Mouse (Mus musculus) C2C12 (cell line): Measurements from ENCODE around the gene Gm4707. TPM values are rescaled to one million over a fixed set of nuclear protein-coding genes. Genes with fewer than 3 reads are reported as not detected.
"Not testable (repeated sequence)": the region's sequence is repeated elsewhere in the genome, so short reads cannot be mapped to it uniquely, and the experiment has no call there.

ENCODE experiments used
- H3K27me3 ChIP-seq: one replicate; pipeline ENCODE4 v1.6.1; 2011; ENCODE audit not compliant: control insufficient read depth, insufficient read depth, insufficient read length
- H3K36me3 ChIP-seq: one replicate; pipeline ENCODE4 v1.6.1; 2011; ENCODE audit not compliant: control insufficient read depth, insufficient read depth
- H3K4me3 ChIP-seq: one replicate; pipeline ENCODE4 v1.5.1; 2011; ENCODE audit warnings: mild to moderate bottlenecking, control low read depth; ENCODE audit not compliant: poor library complexity, insufficient read depth, severe bottlenecking
- H3K79me2 ChIP-seq: one replicate; pipeline ENCODE4 v1.6.1; 2011; ENCODE audit not compliant: control insufficient read depth, insufficient read depth
- H3K79me3 ChIP-seq: one replicate; pipeline ENCODE4 v1.6.1; 2011; ENCODE audit warnings: low read depth, control low read depth
- H3ac ChIP-seq: one replicate; pipeline ENCODE3; 2011; ENCODE audit warnings: low read depth; ENCODE audit not compliant: control insufficient read depth, insufficient read length
- CEBPB ChIP-seq: IDR thresholded peaks from one replicate; pipeline ENCODE4 v1.6.1; 2011; ENCODE audit warnings: low read depth, mild to moderate bottlenecking, control low read depth, moderate library complexity
- CTCF ChIP-seq: IDR thresholded peaks from one replicate; pipeline ENCODE4 v1.5.1; 2011; ENCODE audit not compliant: control insufficient read depth, insufficient read depth, insufficient read length
- FOSL1 ChIP-seq: IDR thresholded peaks from one replicate; pipeline ENCODE4 v1.8.0; 2011; ENCODE audit warnings: mild to moderate bottlenecking, low read length; ENCODE audit not compliant: poor library complexity, insufficient read depth, severe bottlenecking
- MAX ChIP-seq: IDR thresholded peaks from one replicate; pipeline ENCODE4 v1.6.1; 2011; ENCODE audit warnings: mild to moderate bottlenecking, control low read depth
- MYOD1 ChIP-seq: IDR thresholded peaks from one replicate; pipeline ENCODE4 v1.6.1; 2011; ENCODE audit warnings: low read depth; ENCODE audit not compliant: control insufficient read depth, insufficient read length
- MYOG ChIP-seq: IDR thresholded peaks from one replicate; pipeline ENCODE4 v1.6.1; 2011; ENCODE audit not compliant: control insufficient read depth, insufficient read length; ENCODE audit errors: extremely low read depth
- USF1 ChIP-seq: IDR thresholded peaks from one replicate; pipeline ENCODE4 v1.6.1; 2011; ENCODE audit warnings: low read depth, mild to moderate bottlenecking, control low read depth, moderate library complexity
- polyA plus RNA-seq: library from polyadenylated mRNA; unstranded; fragments of >200 nt; fragmentation: generic; extraction: Trizol; gene quantifications from one replicate; pipeline ENCODE4 v1.2.1, GENCODE M21; 2012; ENCODE audit warnings: missing spikeins

Gene Gm4707
- polyA plus RNA-seq, 1 experiment, result 0.20 TPM

- no peak overlapping the region for H3ac ChIP-seq
- no peak overlapping the region for H3K4me3 ChIP-seq
- no peak for TF ChIP-seq CEBPB
- TF ChIP-seq CTCF, result no peak
- TF ChIP-seq FOSL1, result no peak
- no peak for TF ChIP-seq USF1
- TF ChIP-seq MYOD1, result no peak
- TF ChIP-seq MYOG, result no peak
- no peak for TF ChIP-seq MAX
- H3K27me3 ChIP-seq, result no peaks in the 10 kb centered on the region
- peaks cover 40% of the 10 kb centered on the region for H3K79me2 ChIP-seq
- H3K79me3 ChIP-seq, result peaks cover 11% of the 10 kb centered on the region
- peaks cover 71% of the 10 kb centered on the region for H3K36me3 ChIP-seq
Observed at GRCm38 (mm10) chr17:71443273-71443672, 16.4 kb downstream of the Gm4707 start.

- peaks cover 64% of the 10 kb centered on the region for H3K36me3 ChIP-seq
- not testable (repeated sequence) for H3ac ChIP-seq, H3K79me2 ChIP-seq
Observed at GRCm38 (mm10) chr17:71422502-71422901, 37.2 kb downstream of the Gm4707 start.

GRCm38 (mm10) chr17:71419448-71419847 is 40.3 kb downstream of the Gm4707 start:
- H3K79me2 ChIP-seq, H3K4me3 ChIP-seq, H3K27me3 ChIP-seq, H3ac ChIP-seq, H3K79me3 ChIP-seq: not testable (repeated sequence)
- H3K36me3 ChIP-seq, result peaks cover 65% of the 10 kb centered on the region

More at GRCm38 (mm10) chr17:71422502-71422901, 37.2 kb downstream of the Gm4707 start:
- H3K4me3 ChIP-seq, H3K27me3 ChIP-seq, H3K79me3 ChIP-seq: not testable (repeated sequence)

- no peaks in the 10 kb centered on the region for H3K79me3 ChIP-seq
- H3K27me3 ChIP-seq, result no peaks in the 10 kb centered on the region
- no peak for TF ChIP-seq MYOG
- no peaks in the 10 kb centered on the region for H3K79me2 ChIP-seq
- no peak overlapping the region for H3K4me3 ChIP-seq
- peaks cover 68% of the 10 kb centered on the region for H3K36me3 ChIP-seq
- no peak overlapping the region for H3ac ChIP-seq
Observed at GRCm38 (mm10) chr17:71417008-71417407, 42.7 kb downstream of the Gm4707 start.

Other genes starting within 250 kb of the Gm4707 start
- gene Emilin2, start 147.9 kb downstream of the Gm4707 start, polyA plus RNA-seq, result 7.9 TPM
- 12.7 TPM for gene Smchd1, start 15.4 kb upstream of the Gm4707 start, polyA plus RNA-seq
- 15.7 TPM for gene Ndc80, start 66.9 kb upstream of the Gm4707 start, polyA plus RNA-seq
- 0.07 TPM for gene Spdya, start 92.1 kb upstream of the Gm4707 start, polyA plus RNA-seq
- 34.4 TPM for gene Wdr43, start 156.0 kb upstream of the Gm4707 start, polyA plus RNA-seq
- gene Togaram2, start 213.3 kb upstream of the Gm4707 start, polyA plus RNA-seq, result not detected